19 mouse cellular contexts compared by ENCODE assay signal in genomic region chr7:43408131-43408553, GRCm38 (mm10). TPM values are rescaled to one million over a fixed set of nuclear protein-coding genes. Genes with fewer than 3 reads are reported as not detected.
DNase-seq lines count a peak whose midpoint lies in the region; ATAC-seq and TF ChIP-seq lines count a peak whose summit lies in the region.
"Had no signal": no experiment of that assay in that cellular context is flagged by ENCODE, and none has a peak within 500 bp of the region (broad histone marks: within the 10 kb centered on the region; RNA-seq: fewer than 3 reads in every experiment).

Siglecg (plus strand) TSS chr7:43408204.

- 0 out of 2 replicates have a peak within 1 kb of the TSS, but pooled peaks have one; percentile 13 for H3K27ac ChIP-seq in kidney, embryonic 15.5 days
- H3K27ac ChIP-seq in spleen, adult 2 months (ENCODE audit: insufficient read depth, low read length): peak within 1 kb of the TSS; percentile 94
- H3K27ac ChIP-seq: heart, embryonic 13.5 days; limb, embryonic 13.5 days; liver, embryonic 15.5 days; midbrain, embryonic 12.5 days had no signal

- no peak; the same call in 1 of the 2 replicates for TF ChIP-seq POLR2A in spleen, adult 2 months (IDR thresholded peaks at IDR 0.05; ENCODE audit: low read depth, low read length)

- 39% methylated on average over 4 of the region's 4 CpGs for WGBS in kidney, embryonic 15.5 days
- WGBS in spleen, adult 2 months: 26% methylated on average over 4 of the region's 4 CpGs

- no peaks in the 10 kb centered on the region for H3K9me3 ChIP-seq in kidney, embryonic 15.5 days (replicated peaks)
- H3K9me3 ChIP-seq: heart, embryonic 13.5 days; limb, embryonic 13.5 days; liver, embryonic 15.5 days; midbrain, embryonic 12.5 days had no signal

- no peak for TF ChIP-seq CTCF in spleen, adult 2 months (IDR thresholded peaks at IDR 0.05; ENCODE audit: extremely low read depth, insufficient read depth, insufficient read length, insufficient replicate concordance)

- H3K36me3 ChIP-seq in kidney, embryonic 15.5 days: no peaks in the 10 kb centered on the region
- H3K36me3 ChIP-seq in spleen, adult 2 months (ENCODE audit: control insufficient read depth, insufficient read depth, low read length): peaks cover 9% of the 10 kb centered on the region
- H3K36me3 ChIP-seq: heart, embryonic 13.5 days; limb, embryonic 13.5 days; liver, embryonic 15.5 days; midbrain, embryonic 12.5 days had no signal

- 0 out of 2 replicates have a peak, but pooled peaks cover 5% of the 10 kb centered on the region for H3K4me1 ChIP-seq in kidney, embryonic 15.5 days
- peaks cover 4% of the 10 kb centered on the region; the same call in 1 of the 2 replicates for H3K4me1 ChIP-seq in spleen, adult 2 months (ENCODE audit: control insufficient read depth, insufficient read depth, insufficient read length)
- H3K4me1 ChIP-seq: heart, embryonic 13.5 days; limb, embryonic 13.5 days; liver, embryonic 15.5 days; midbrain, embryonic 12.5 days had no signal

- no peak for DNase-seq in kidney, postnatal 25 days
- peak; percentile 71 to 78 for DNase-seq in B cell, adult 2 months
- DNase-seq in spleen, adult 2 months (ENCODE audit: low read depth in 1 of 2, low spot score in 2 of 2): peak; percentile 45 to 49
- no peak for DNase-seq in gastrocnemius, postnatal 25 days
- no peak for DNase-seq in adrenal gland, postnatal 4 days (ENCODE audit: low spot score in 2 of 2)
- DNase-seq in layer of hippocampus, adult 11-12 months (ENCODE audit: low spot score): no peak
- DNase-seq: adrenal gland, postnatal 25 days; cerebellum, adult 9-10 months; heart, postnatal 36 days; kidney, adult 8-10 months had no signal

- no peak within 1 kb of the TSS for H3K4me2 ChIP-seq in kidney, embryonic 15.5 days
- H3K4me2 ChIP-seq: heart, embryonic 13.5 days; limb, embryonic 13.5 days; liver, embryonic 15.5 days; midbrain, embryonic 12.5 days had no signal

- H3K9ac ChIP-seq in kidney, embryonic 15.5 days: no peak within 1 kb of the TSS
- H3K9ac ChIP-seq: heart, embryonic 13.5 days; limb, embryonic 13.5 days; liver, embryonic 15.5 days; midbrain, embryonic 12.5 days had no signal

- no peak within 1 kb of the TSS for H3K4me3 ChIP-seq in kidney, embryonic 15.5 days (replicated peaks)
- H3K4me3 ChIP-seq in spleen, adult 2 months (ENCODE audit: extremely low read depth, insufficient read depth, insufficient read length): peak within 1 kb of the TSS; percentile 92
- H3K4me3 ChIP-seq: erythroblast, embryonic 14.5 days; heart, embryonic 13.5 days; limb, embryonic 13.5 days; liver, embryonic 15.5 days; midbrain, embryonic 12.5 days had no signal

- H3K27me3 ChIP-seq in kidney, embryonic 15.5 days: no peaks in the 10 kb centered on the region
- H3K27me3 ChIP-seq in spleen, adult 2 months (ENCODE audit: control insufficient read depth, insufficient read depth, low read length): no peaks in the 10 kb centered on the region
- H3K27me3 ChIP-seq: heart, embryonic 13.5 days; limb, embryonic 13.5 days; liver, embryonic 15.5 days; midbrain, embryonic 12.5 days had no signal

- ATAC-seq in kidney, embryonic 15.5 days (replicated peaks; ENCODE audit: low FRiP score): peak; percentile 77
- peak; percentile 87 to 90 for ATAC-seq in hematopoietic stem cell, adult 5-6 weeks (replicated peaks in 1 of 2; ENCODE audit: insufficient read depth in 1 of 2, low FRiP score in 2 of 2, low TSS enrichment in 1 of 2, low read depth in 1 of 2, poor library complexity in 2 of 2, severe bottlenecking in 2 of 2)
- ATAC-seq: forebrain, embryonic 14.5 days had no signal

RNA-seq across cellular contexts. Expression of gene Siglecg, which starts in this region (rescaled TPM):
- polyA plus RNA-seq in kidney, embryonic 15.5 days (2015; fragmentation: Nextera tagmentation; extraction: Ambion mirVana): 1.8 and 2.0 TPM in 2 replicates
- 3.0 and 6.3 TPM in 2 replicates for total RNA-seq in hematopoietic stem cell, adult 5-6 weeks (2017)
- 279 and 393 TPM in 2 replicates for polyA plus RNA-seq in spleen, adult 2 months (2012; rRNA removed)
- under 1 TPM in 1 of 2 experiments, not detected in 1; 0.10 TPM for total RNA-seq in gastrocnemius, postnatal 25 days (2021)
- under 1 TPM; 0.36 to 0.62 TPM for total RNA-seq in adrenal gland, postnatal 4 days (2021)
- polyA plus RNA-seq: erythroblast, embryonic 14.5 days; forebrain, embryonic 14.5 days; midbrain, embryonic 12.5 days; neural tube, embryonic 14.5 days had no signal

Comparison
In these comparisons a context has a peak if more than half of its experiments do, and no peak if none do; other contexts are left out.
1. RNA of gene Siglecg (polyA plus RNA-seq): 279 to 393 TPM in spleen, adult 2 months; 1.8 to 2.0 TPM in kidney, embryonic 15.5 days; every median in the first group is over 10 times any median in the second.
2. DNase-seq: peak in B cell, adult 2 months (2 of 2) and spleen, adult 2 months (2 of 2); none in kidney, postnatal 25 days (0 of 2), gastrocnemius, postnatal 25 days (single experiment), adrenal gland, postnatal 4 days (0 of 2) and layer of hippocampus, adult 11-12 months (single experiment).